Mouse (Mus musculus) forelimb bud, embryonic 11.5 days (tissue): ENCODE data around the gene Syde2.

ENCODE experiments used
- DNase-seq: peaks from one replicate; pipeline ENCODE4 v3.0.0-alpha.2; 2012; ENCODE audit warnings: low read depth, low spot score

The Syde2 gene

GRCm38 (mm10) chr3:146010751-146011150 is 23.1 kb downstream of the Syde2 start:
- DNase-seq: no peak

- DNase-seq: no peak
Observed at GRCm38 (mm10) chr3:146011544-146012218, 24.0 kb downstream of the Syde2 start.

- no peak for DNase-seq
Observed at GRCm38 (mm10) chr3:146013490-146013889, 25.8 kb downstream of the Syde2 start.

GRCm38 (mm10) chr3:146014321-146014720 is 26.7 kb downstream of the Syde2 start:
- no peak for DNase-seq

GRCm38 (mm10) chr3:146016979-146017378 is 29.3 kb downstream of the Syde2 start:
- no peak for DNase-seq

GRCm38 (mm10) chr3:146017521-146017920 is 29.9 kb downstream of the Syde2 start:
- DNase-seq: no peak

GRCm38 (mm10) chr3:146022232-146022631 is 34.6 kb downstream of the Syde2 start:
- DNase-seq: no peak

GRCm38 (mm10) chr3:146024746-146025145 is 37.1 kb downstream of the Syde2 start:
- DNase-seq: no peak

GRCm38 (mm10) chr3:146025499-146025898 is 37.8 kb downstream of the Syde2 start:
- DNase-seq: no peak

- peak; percentile 56 for DNase-seq
Observed at GRCm38 (mm10) chr3:146027116-146027515, 39.4 kb downstream of the Syde2 start.

- DNase-seq: no peak
Observed at GRCm38 (mm10) chr3:146028406-146028805, 40.7 kb downstream of the Syde2 start.

- DNase-seq: no peak
Observed at GRCm38 (mm10) chr3:146029234-146029633, 41.6 kb downstream of the Syde2 start.

- no peak for DNase-seq
Observed at GRCm38 (mm10) chr3:146030255-146030836, 42.7 kb downstream of the Syde2 start.

- DNase-seq: no peak
Observed at GRCm38 (mm10) chr3:146032976-146033375, 45.3 kb downstream of the Syde2 start.

- no peak for DNase-seq
Observed at GRCm38 (mm10) chr3:146037906-146038305, 50.2 kb downstream of the Syde2 start.

- no peak for DNase-seq
Observed at GRCm38 (mm10) chr3:146039132-146039903, 51.6 kb downstream of the Syde2 start.

- no peak for DNase-seq
Observed at GRCm38 (mm10) chr3:146041382-146041781, 53.7 kb downstream of the Syde2 start.

GRCm38 (mm10) chr3:146044977-146045376 is 57.3 kb downstream of the Syde2 start:
- no peak for DNase-seq

- no peak for DNase-seq
Observed at GRCm38 (mm10) chr3:146046076-146046475, 58.4 kb downstream of the Syde2 start.

GRCm38 (mm10) chr3:146047704-146048207 is 60.1 kb downstream of the Syde2 start:
- DNase-seq: peak; percentile 49

GRCm38 (mm10) chr3:146049951-146050350 is 62.3 kb downstream of the Syde2 start:
- DNase-seq: no peak

GRCm38 (mm10) chr3:146051277-146052007 is 63.8 kb downstream of the Syde2 start:
- DNase-seq: peak; percentile 27
